Mouse (Mus musculus): Measurements from ENCODE around the gene Tmprss7.

DNA sequence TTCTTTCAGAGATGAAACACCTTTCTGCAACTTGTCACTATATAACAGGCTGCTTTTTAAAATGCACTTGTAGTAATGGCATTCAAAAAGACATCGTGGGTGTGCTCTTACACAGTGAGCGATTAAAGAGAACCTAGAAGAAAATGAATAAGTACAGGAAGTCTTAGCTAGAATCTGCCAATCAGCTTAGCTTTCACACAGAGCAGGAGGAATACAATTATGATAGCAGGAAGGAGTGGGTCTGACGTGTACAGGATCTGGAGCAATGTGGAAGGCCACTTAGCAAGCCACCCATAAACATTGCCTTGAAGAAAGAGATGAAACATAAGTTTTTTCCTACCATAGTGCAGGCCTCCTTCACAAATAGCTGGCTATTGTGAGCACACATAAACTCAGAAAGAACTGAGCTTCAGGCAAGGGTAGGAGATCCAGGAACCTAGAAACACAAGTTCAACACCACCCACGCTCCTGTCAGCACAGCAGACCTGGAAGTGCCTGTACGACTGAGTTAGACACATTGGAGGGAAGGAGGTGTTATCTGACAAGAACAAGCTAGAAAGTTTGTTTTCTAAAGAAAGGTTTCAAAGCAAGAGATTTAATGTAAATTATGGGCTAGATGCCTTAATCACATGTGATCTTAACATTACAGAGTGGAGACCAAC, 21.2 kb upstream of the Tmprss7 start:
- no peak for TF ChIP-seq CTCF (IDR thresholded peaks at IDR 0.05; ENCODE audit: low read depth)
- TF ChIP-seq EP300 (optimal IDR thresholded peaks at IDR 0.05), result no peak
